Mouse (Mus musculus) neural tube, embryonic 11.5 days (tissue): ENCODE measurements around the gene Chst8. TPM values are rescaled to one million over a fixed set of nuclear protein-coding genes. Genes with fewer than 3 reads are reported as not detected.

ENCODE experiments used
- ATAC-seq: fragments of 200-750 bp; cut with Nextera tagmentation; 2 replicates; pipeline ENCODE4 v1.8.0; 2017; ENCODE audit warnings: moderate number of reproducible peaks, mild to moderate bottlenecking, moderate TSS enrichment, moderate library complexity; ENCODE audit not compliant: insufficient read depth, low FRiP score, low TSS enrichment
- DNase-seq: peaks from one replicate; pipeline ENCODE4 v3.0.0-alpha.2; 2015; ENCODE audit warnings: low spot score
- H3K27ac ChIP-seq: fragments of 300-500 bp; sonication (generic); 2 replicates; pipeline ENCODE4 v1.5.1; 2014; ENCODE audit warnings: low read depth, mild to moderate bottlenecking, low read length
- H3K27me3 ChIP-seq: fragments of 300-500 bp; sonication (generic); 2 replicates; pipeline ENCODE4 v1.6.1; 2014; ENCODE audit warnings: mild to moderate bottlenecking, low read length, mixed read lengths; ENCODE audit not compliant: control insufficient read depth, insufficient read depth
- H3K36me3 ChIP-seq: fragments of 300-500 bp; sonication (generic); 2 replicates; pipeline ENCODE4 v1.6.1; 2014; ENCODE audit warnings: mild to moderate bottlenecking, low read length, moderate library complexity, mixed read lengths; ENCODE audit not compliant: control insufficient read depth, insufficient read depth
- H3K4me1 ChIP-seq: fragments of 300-500 bp; sonication (generic); 2 replicates; pipeline ENCODE4 v1.6.1; 2014; ENCODE audit warnings: low read length, mixed read lengths; ENCODE audit not compliant: control insufficient read depth, insufficient read depth
- H3K4me2 ChIP-seq: fragments of 300-500 bp; sonication (generic); 2 replicates; pipeline ENCODE4 v1.6.1; 2014; ENCODE audit warnings: low read depth, mild to moderate bottlenecking, moderate library complexity
- H3K4me3 ChIP-seq: fragments of 300-500 bp; sonication (generic); 2 replicates; pipeline ENCODE4 v1.5.1; 2014; ENCODE audit warnings: low read depth, low read length
- H3K9ac ChIP-seq: fragments of 300-500 bp; sonication (generic); 2 replicates; pipeline ENCODE4 v1.6.1; 2014; ENCODE audit warnings: mild to moderate bottlenecking, low read length
- H3K9me3 ChIP-seq: fragments of 300-500 bp; sonication (generic); 2 replicates; pipeline ENCODE4 v1.6.1; 2016; ENCODE audit warnings: low read length; ENCODE audit not compliant: control insufficient read depth
- WGBS: fragments of 180-500 bp; shearing (Covaris S2); extraction: QIAGEN DNeasy Blood & Tissue Kit; methylation state at CpG from one replicate; pipeline ENCODE4 v1.1.7; 2014; 5-methylcytosine and 5-hydroxymethylcytosine counted together
- polyA plus RNA-seq: library from polyadenylated mRNA; unstranded; fragments of >200 nt; fragmentation: Nextera tagmentation; extraction: Ambion mirVana; gene quantifications from 2 replicates; pipeline ENCODE4 v1.2.1, GENCODE M21; 2014

Gene Chst8
- polyA plus RNA-seq, 1 experiment from 2014 or later = 19.6 TPM

DNA sequence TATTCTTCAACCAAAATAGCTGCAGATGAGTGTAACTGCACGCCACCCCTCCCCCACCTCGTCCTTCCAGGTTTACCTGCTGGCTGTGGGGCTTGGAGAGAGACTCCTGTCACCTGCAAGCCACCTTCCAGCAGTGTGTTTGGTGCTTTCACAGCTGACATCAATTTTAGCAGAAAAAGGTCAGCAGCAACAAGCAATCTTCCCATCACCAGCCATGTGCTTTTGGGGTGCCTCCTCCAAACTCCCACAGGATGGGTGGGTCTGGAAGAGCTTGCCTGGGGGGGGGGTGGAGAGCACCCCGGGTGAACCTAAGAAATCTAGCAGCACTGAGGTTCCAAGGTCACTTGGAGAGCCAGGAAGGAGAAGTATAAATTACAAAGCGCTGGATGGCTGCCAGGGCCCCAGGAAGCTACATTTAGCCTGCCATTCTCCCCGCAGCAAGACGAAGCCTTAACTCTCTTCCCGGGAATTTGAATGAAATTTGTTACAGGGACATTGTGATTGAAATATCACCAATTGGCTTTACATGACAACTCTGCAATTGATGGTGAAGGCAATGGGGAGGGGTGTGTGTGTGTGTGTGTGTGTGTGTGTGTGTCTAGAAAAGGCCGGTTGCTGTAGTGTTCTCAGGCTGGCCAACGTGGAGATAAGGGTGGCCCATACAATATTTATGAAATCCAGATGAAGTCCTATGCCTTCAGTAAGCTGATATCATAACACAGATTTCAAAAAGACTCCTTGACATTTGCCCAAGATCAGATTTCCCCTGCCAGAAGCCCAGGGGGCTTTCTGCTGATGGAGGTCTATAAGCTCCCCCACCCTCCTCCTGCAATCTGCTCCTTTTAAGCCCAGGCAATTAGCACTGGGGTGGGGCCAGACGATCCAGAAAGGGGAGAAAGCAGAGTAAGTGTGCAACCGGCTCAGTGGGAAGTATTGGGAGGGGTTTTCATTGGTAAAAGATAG lies 13.8 kb downstream of the Chst8 start:
- ATAC-seq (no peak), DNase-seq (peak; percentile 35)
- no peaks in the 10 kb centered on the region for H3K9me3 ChIP-seq
- no peak overlapping the region for H3K4me3 ChIP-seq
- peaks cover 14% of the 10 kb centered on the region; the same call in 1 of the 2 replicates for H3K4me1 ChIP-seq
- H3K27me3 ChIP-seq = no peaks in the 10 kb centered on the region
- no peak overlapping the region for H3K9ac ChIP-seq
- no peaks in the 10 kb centered on the region for H3K36me3 ChIP-seq
- peak overlapping the region; percentile 3; the same call in 1 of the 2 replicates for H3K4me2 ChIP-seq
- WGBS = 6% methylated on average over 11 of the region's 11 CpGs
- H3K27ac ChIP-seq = peak overlapping the region; percentile 67

DNA sequence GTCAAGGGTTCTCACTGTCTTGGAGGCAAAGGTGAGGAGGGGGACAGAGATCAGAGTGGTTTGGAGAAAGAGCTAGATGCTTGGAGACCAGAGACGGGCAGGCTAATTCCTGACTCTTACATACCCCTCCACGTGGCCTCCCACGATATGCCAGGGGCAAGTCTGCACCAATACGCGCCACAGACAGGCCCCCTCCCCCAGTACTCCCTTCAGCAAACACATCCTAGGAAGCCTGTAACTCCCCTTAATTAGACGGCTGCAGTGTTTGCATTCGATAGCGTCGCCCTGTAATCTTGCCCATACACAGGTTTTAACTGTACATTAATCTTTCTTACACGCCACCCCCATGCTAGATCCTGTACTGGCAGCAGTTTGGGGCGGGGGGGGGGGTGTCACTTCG lies 14.5 kb downstream of the Chst8 start:
- DNase-seq (no peak), ATAC-seq (no peak)
- 11% methylated on average over 12 of the region's 12 CpGs for WGBS
- H3K27me3 ChIP-seq = no peaks in the 10 kb centered on the region
- no peak overlapping the region for H3K9ac ChIP-seq
- H3K9me3 ChIP-seq = no peaks in the 10 kb centered on the region
- no peaks in the 10 kb centered on the region for H3K36me3 ChIP-seq
- H3K27ac ChIP-seq = peak overlapping the region; percentile 64
- no peak overlapping the region for H3K4me3 ChIP-seq
- H3K4me2 ChIP-seq = 0 out of 2 replicates have a peak overlapping the region, but pooled peaks have one; percentile 3
- peaks cover 14% of the 10 kb centered on the region; the same call in 1 of the 2 replicates for H3K4me1 ChIP-seq

DNA sequence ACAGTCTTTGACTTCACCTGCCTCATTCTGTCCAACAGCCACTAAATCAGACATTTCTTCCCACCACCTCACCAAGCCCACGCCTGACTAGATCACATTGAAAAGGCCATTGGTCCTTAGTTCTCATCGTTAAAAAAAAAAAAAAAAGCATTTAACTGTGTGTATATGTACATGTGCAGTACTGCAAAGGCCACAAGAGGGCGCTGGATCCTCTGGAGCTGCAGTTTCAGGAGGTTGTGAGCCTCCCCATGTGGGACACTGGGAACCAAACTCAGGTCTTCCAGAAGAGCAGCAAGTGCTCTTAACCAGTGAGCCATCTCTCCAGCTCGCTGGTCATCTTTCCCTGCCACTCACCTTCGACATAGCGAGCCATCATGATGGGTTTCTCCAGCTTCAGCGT lies 22.1 kb downstream of the Chst8 start:
- DNase-seq = no peak
- Histone ChIP-seq H3K27me3 (no peaks in the 10 kb centered on the region), H3K4me1 (no peaks in the 10 kb centered on the region), H3K27ac (no peak overlapping the region), H3K4me2 (no peak overlapping the region), H3K4me3 (no peak overlapping the region), H3K9me3 (no peaks in the 10 kb centered on the region), H3K36me3 (no peaks in the 10 kb centered on the region), H3K9ac (no peak overlapping the region)
- ATAC-seq = no peak
- 78% methylated on average over 7 of the region's 7 CpGs for whole genome bisulfite sequencing

DNA sequence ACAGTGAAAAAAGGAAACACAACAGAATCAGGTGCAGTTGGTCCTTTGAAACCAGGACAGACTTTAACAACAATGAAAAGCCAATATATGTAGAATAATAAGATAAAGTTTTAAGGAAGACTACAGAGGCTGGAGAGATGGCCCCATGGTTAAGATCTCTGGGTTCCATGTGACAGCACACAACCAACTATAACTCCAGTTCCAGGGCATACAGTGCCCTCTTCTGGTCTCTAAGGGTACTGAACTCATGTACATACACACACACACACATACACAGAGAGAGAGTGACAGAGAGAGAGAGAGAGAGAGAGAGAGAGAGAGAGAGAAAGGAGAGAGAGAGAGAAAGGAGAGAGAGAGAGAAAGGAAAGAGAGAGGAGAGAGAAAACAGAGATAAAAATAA lies 25.3 kb downstream of the Chst8 start:
- Histone ChIP-seq H3K36me3 (no peaks in the 10 kb centered on the region), H3K4me3 (no peak overlapping the region), H3K4me1 (0 out of 2 replicates have a peak, but pooled peaks cover 2% of the 10 kb centered on the region), H3K9me3 (no peaks in the 10 kb centered on the region), H3K4me2 (no peak overlapping the region), H3K27me3 (no peaks in the 10 kb centered on the region), H3K27ac (no peak overlapping the region), H3K9ac (no peak overlapping the region)
- DNase-seq (no peak), ATAC-seq (no peak)

DNA sequence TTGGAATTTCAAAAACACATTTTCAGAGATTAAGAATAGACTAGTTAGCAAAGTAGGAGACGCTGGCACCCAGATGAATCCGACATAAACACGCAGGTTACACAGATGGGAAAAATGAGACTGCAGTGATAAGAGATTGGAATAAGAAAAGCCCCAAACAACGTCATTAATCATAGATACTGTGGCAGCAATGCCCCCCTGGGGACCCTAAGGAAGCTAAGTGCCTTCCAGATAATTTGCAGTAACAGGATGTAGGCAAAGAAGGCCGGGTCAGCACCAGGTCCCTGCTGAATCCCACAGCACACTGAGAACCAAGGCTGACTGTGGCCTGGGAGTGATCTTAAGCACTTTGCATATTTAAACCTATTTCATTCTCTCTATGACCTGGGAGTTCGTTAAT lies 27.5 kb downstream of the Chst8 start:
- Histone ChIP-seq H3K27ac (no peak overlapping the region), H3K4me3 (no peak overlapping the region), H3K9me3 (no peaks in the 10 kb centered on the region), H3K27me3 (no peaks in the 10 kb centered on the region), H3K36me3 (no peaks in the 10 kb centered on the region), H3K4me1 (0 out of 2 replicates have a peak, but pooled peaks cover 2% of the 10 kb centered on the region), H3K4me2 (no peak overlapping the region), H3K9ac (no peak overlapping the region)
- ATAC-seq = 0 out of 2 replicates have a peak, but pooled peaks have one; percentile 53
- DNase-seq = peak; percentile 60
- WGBS = 57% methylated on average over 6 of the region's 6 CpGs

DNA sequence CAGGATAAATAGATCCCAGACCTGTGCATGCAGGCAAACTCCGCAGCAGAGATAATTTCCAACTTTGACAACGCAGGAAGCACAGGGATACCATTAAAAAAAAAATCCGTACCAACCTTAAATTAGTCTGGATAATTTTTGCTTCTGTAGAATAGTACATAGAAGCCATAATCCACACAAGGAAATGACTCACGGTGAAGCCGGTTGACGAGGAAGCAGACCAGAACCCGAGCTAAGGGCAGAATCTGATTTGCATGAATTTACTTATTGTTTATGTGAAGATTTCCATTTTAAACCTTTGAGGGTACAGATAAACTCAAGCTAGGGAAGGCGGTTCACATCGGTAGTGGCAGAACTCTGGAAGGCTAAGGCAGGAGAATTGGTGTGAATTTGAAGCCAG lies 28.0 kb downstream of the Chst8 start:
- Histone ChIP-seq H3K4me3 (no peak overlapping the region), H3K9ac (no peak overlapping the region), H3K9me3 (no peaks in the 10 kb centered on the region), H3K4me2 (no peak overlapping the region), H3K27ac (no peak overlapping the region), H3K27me3 (no peaks in the 10 kb centered on the region), H3K36me3 (no peaks in the 10 kb centered on the region), H3K4me1 (0 out of 2 replicates have a peak, but pooled peaks cover 2% of the 10 kb centered on the region)
- DNase-seq (no peak), ATAC-seq (no peak)
- WGBS = 75% methylated on average over 9 of the region's 9 CpGs

DNA sequence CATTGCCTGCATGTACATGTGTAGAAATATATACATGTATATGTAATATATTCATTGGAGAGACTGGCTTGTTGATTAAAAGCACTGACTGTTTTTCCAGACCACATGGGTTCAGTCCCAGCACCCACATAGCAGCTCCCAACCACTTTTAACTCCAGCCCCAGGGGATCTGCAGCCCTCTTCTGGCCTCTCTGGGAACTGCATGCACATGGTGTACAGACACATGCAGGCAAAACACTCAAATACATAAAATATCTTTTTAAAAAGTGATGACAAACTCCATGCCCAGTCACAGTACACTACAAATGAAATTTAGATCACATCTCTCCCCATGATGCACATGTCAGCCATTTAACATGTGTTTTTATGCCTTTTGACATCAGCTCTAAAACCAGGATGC lies 30.5 kb downstream of the Chst8 start:
- ATAC-seq = no peak

DNA sequence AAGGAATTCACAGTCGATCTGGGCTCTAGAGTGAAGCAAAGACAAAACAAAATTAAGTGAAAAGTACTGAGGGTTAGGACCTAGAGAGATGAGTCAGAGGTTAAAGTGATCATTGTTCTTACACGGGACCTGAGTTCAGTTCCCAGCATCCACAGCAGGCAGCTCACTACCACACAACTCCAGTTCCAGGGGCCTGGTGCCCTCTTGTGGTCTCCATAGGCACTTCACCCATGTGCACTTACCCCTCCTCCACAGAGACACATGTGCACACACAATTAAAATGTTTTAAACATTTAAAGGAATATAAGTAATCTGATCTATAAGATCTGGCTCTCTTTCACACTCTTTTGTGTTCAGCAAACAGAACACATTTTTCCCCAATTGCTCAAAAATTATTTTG lies 31.3 kb downstream of the Chst8 start:
- Histone ChIP-seq H3K36me3 (no peaks in the 10 kb centered on the region), H3K4me2 (no peak overlapping the region), H3K4me1 (0 out of 2 replicates have a peak, but pooled peaks cover 2% of the 10 kb centered on the region), H3K9me3 (no peaks in the 10 kb centered on the region), H3K4me3 (no peak overlapping the region), H3K9ac (no peak overlapping the region), H3K27ac (no peak overlapping the region), H3K27me3 (no peaks in the 10 kb centered on the region)
- DNase-seq = no peak
- no peak for ATAC-seq
- WGBS = 94% methylated on average over 2 of the region's 2 CpGs

More for the DNA sequence above, 30.5 kb downstream of the Chst8 start:
- no peak overlapping the region for H3K27ac ChIP-seq
- 0 out of 2 replicates have a peak, but pooled peaks cover 2% of the 10 kb centered on the region for H3K4me1 ChIP-seq
- no peak overlapping the region for H3K4me2 ChIP-seq
- H3K9me3 ChIP-seq = no peaks in the 10 kb centered on the region
- H3K36me3 ChIP-seq = no peaks in the 10 kb centered on the region
- DNase-seq = no peak
- no peak overlapping the region for H3K9ac ChIP-seq
- no peaks in the 10 kb centered on the region for H3K27me3 ChIP-seq
- H3K4me3 ChIP-seq = no peak overlapping the region

DNA sequence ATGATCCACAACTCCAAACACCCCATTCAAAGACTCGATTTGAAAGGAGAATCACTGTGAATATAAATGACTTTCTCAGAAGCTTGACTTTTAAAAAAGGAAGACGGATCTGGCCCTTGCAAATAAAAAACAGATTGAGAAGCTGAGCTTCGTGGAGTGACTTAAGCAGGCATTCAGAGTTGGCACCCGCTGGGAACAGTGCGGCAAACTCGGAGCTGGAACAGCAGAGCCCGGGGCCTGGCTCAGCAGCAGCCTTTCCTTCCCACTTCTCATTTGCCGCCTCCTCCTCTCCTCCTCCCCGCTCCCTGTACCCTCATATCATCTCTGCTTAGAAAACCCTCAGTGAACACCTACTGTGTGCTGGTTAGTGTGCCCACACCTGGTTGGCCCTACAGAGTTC lies 34.1 kb downstream of the Chst8 start:
- Histone ChIP-seq H3K36me3 (no peaks in the 10 kb centered on the region), H3K9me3 (no peaks in the 10 kb centered on the region), H3K4me2 (no peak overlapping the region), H3K9ac (no peak overlapping the region), H3K4me1 (peaks cover 3% of the 10 kb centered on the region; the same call in 1 of the 2 replicates), H3K27ac (no peak overlapping the region), H3K27me3 (no peaks in the 10 kb centered on the region), H3K4me3 (no peak overlapping the region)
- WGBS = 37% methylated on average over 9 of the region's 9 CpGs
- DNase-seq (no peak), ATAC-seq (no peak)
